Mouse (Mus musculus) thymus, adult 2 months (tissue): Measurements from ENCODE around the gene Plcd1.

Source experiments
- CTCF ChIP-seq: fragments of 200-500 bp; IDR thresholded peaks from 2 replicates; pipeline ENCODE4 v1.5.1; 2012; ENCODE audit warnings: mild to moderate bottlenecking, control low read depth, low read length, moderate library complexity, borderline replicate concordance; ENCODE audit not compliant: control insufficient read depth, poor library complexity, insufficient read depth; ENCODE audit errors: extremely low read depth
- POLR2A ChIP-seq: fragments of 200-500 bp; IDR thresholded peaks from 2 replicates; pipeline ENCODE4 v1.6.1; 2012; ENCODE audit warnings: mild to moderate bottlenecking, low read length, control low read depth, moderate library complexity; ENCODE audit not compliant: control insufficient read depth, poor library complexity, insufficient read depth; ENCODE audit errors: extremely low read depth

GRCm38 (mm10) chr9:119071786-119072185, 21.5 kb downstream of the Plcd1 start:
- no peak for TF ChIP-seq CTCF
- TF ChIP-seq POLR2A, result no peak
